Mouse (Mus musculus) NIH3T3 (cell line): ENCODE measurements around the gene Lypla2.
A peak's percentile ranks its signal among the peaks of the same experiment; 100 is the strongest.
"Not testable (repeated sequence)": the region's sequence is repeated elsewhere in the genome, so short reads cannot be mapped to it uniquely, and the experiment has no call there.

Experiments
- DNase-seq: peaks from one replicate; pipeline ENCODE4 v3.0.0-alpha.2; 2012; ENCODE audit warnings: low read depth

The Lypla2 gene

DNA sequence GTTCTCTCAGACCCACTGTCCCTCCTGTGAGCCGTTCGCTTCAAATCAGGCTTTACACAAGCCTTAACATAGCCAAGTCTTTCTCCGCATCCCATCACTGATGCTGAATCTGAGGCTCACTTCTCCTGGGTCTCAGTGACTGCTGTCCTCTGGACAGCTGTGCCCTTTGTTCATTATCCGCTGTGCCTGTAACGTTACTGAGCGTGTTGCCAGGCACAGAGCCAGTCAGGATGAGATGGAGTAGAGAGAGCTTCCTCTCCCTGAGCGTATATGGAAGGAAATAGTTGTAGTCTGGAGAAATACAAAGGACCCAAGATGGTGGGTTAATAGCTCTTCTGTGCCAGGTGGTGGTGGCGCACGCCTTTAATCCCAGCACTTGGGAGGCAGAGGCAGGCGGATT, 23.0 kb downstream of the Lypla2 start:
- no peak for DNase-seq

- DNase-seq = no peak
Observed at GRCm38 (mm10) chr4:135948142-135948541, 24.3 kb downstream of the Lypla2 start.

DNA sequence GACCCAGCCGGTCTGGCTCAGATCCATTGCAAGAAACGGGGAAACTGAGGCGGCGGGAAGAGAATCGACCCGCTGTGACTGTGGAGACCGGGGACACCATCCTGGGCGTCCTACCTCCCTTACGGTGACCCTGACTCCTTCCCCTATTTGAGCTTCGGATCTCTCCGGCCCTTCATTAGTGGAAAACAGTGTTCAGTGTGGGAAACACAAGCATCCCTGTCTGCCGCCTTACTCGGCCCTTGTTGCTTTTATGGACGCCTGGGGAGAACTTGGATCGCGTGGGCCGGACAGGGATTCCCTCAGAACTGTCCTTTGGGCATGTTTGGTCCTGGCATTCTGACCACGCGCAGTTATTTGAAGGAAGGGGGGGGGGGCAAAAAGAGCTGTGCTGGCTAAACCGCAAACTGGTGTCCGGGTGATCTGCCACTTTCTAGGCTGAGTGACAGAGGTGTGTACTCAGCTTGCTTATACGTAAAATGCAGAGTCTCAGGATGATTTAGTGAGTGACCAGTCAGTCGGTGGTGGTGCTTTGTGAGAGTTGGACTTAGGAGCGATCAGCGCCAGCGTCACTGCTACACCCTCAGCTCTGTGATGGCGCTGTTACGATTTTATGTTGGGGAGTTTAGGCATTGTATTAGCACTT, 25.6 kb downstream of the Lypla2 start:
- DNase-seq = peak; percentile 32

DNA sequence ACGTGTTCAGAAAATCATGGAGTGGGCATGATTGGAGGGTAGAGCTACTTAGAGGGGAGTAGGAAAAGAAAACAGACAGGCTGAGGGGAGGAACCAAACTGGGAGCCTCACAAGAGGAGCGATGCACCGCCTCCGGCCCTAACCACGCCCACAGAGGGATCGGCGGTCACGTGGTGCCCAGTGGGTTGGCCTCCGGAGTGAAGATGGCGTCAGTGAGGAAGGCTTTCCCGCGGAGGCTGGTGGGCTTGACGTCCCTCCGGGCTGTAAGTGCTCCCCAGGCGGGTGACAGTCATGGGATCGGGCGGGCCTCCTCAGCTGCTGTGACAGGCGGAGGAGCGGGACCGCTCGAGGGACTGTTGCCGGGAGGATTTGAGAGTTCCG, 26.2 kb downstream of the Lypla2 start, which contains the start of gene Hmgcl:
Hmgcl (plus strand) TSS at position 171 of the 381 bp plus-strand sequence.
- DNase-seq = peak; percentile 94

GRCm38 (mm10) chr4:135945706-135946105, 26.7 kb downstream of the Lypla2 start:
- DNase-seq = no peak

GRCm38 (mm10) chr4:135943389-135943788, 29.0 kb downstream of the Lypla2 start:
- DNase-seq = no peak

- DNase-seq = no peak
Observed at GRCm38 (mm10) chr4:135942193-135942592, 30.2 kb downstream of the Lypla2 start.

GRCm38 (mm10) chr4:135941026-135941425, 31.4 kb downstream of the Lypla2 start:
- not testable (repeated sequence) for DNase-seq

GRCm38 (mm10) chr4:135938858-135939257, 33.6 kb downstream of the Lypla2 start:
- no peak for DNase-seq

- no peak for DNase-seq
Observed at GRCm38 (mm10) chr4:135935502-135935901, 36.9 kb downstream of the Lypla2 start.

DNA sequence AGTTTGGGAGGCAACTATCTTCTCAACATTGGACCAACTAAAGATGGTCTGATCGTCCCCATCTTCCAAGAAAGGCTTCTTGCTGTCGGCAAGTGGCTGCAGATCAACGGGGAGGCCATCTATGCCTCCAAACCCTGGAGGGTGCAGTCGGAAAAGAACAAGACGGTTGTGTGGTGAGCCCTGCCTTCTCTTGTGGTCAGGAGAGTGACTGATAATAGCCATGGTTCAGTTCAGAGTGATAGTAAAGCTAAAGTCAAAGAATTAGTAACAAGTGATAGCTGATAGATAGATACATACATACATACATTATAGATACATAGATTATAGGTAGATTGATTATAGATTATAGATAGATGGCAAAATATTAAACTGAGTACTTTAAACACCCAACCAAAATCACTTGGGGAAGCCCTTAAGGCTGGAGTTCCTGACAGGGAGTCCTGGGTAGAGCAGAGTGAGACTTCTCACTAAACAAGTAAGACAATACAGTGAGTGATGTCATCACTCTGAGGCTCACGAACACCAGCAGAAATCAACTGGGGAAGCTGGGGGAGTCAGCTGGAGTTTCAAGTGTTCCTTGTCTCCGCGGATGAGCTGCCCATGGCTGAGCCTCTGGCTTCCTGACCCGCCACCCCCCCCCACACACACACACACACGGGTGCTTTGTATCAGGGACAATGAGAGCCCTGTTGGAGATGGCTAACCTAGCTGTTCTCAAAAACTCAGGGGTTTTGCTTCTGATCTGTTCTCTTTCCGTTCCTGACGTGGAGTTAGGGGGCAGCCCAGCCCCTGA, 37.5 kb downstream of the Lypla2 start:
- DNase-seq = no peak

DNA sequence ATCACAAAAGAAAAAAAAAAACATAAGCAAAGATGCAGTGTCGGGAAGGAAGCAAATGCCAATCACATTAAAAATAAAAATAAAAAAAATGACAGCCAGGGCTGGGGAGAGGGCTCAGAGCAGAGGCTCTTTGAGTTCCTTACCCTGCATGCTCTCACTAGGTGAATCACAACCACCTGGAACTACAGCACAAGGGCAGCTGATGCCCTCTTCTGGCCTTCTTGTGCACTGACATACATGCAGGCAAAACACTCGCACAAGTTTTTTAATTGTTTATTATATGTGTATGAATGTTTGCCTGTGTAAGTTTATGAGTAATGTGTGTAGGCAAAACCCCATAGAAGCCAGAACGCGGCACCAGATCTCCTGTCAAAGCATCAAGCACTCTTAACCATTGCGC, 40.6 kb downstream of the Lypla2 start:
- DNase-seq = peak; percentile 50

GRCm38 (mm10) chr4:135930239-135930638, 42.2 kb downstream of the Lypla2 start:
- DNase-seq = no peak

DNA sequence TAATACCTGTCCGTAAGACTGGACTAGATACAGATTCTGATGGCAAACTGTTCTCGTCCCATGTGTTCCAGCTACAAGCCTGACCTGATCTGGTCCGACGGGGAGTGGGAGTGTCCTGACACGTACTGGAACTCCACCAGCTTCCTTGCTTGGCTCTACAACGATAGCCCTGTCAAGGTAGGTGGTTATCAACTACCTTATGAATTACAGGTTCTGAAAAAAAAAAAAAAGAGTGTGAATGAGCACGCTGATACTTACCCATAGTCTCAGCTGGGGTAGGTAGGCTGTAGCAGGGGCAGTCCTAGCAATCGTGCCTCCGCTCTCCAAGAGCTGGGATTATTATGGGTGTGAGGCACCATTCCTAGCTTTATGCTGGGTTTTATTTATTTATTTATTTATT, 42.6 kb downstream of the Lypla2 start:
- no peak for DNase-seq

GRCm38 (mm10) chr4:135929405-135929804, 43.0 kb downstream of the Lypla2 start:
- no peak for DNase-seq

- DNase-seq = no peak
Observed at GRCm38 (mm10) chr4:135928376-135928775, 44.0 kb downstream of the Lypla2 start.

GRCm38 (mm10) chr4:135926861-135927260, 45.6 kb downstream of the Lypla2 start:
- DNase-seq = no peak

- no peak for DNase-seq
Observed at GRCm38 (mm10) chr4:135926195-135926808, 46.1 kb downstream of the Lypla2 start.

DNA sequence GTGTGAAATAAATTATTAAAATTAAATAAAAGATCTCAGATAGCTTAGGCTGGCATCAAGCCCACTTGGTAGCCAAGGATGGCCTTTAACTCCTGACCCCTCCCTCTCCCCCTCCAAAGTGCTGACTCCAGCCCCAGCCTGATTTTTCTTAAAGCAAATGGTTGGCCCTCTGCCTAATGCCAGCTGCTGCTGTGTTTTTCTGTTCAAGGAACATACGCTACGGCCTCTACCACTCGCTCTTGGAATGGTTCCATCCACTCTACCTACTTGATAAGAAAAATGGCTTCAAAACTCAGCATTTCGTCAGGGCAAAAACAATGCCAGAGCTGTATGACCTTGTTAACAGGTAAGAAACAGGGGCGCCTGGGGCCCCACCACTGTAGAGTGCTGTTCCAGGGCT, 47.1 kb downstream of the Lypla2 start:
- DNase-seq = no peak

GRCm38 (mm10) chr4:135924418-135924817, 48.0 kb downstream of the Lypla2 start:
- no peak for DNase-seq

- no peak for DNase-seq
Observed at GRCm38 (mm10) chr4:135922190-135922589, 50.2 kb downstream of the Lypla2 start.

- DNase-seq = peak; percentile 68
Observed at GRCm38 (mm10) chr4:135921257-135922120, 50.9 kb downstream of the Lypla2 start.
